Mouse (Mus musculus) ES-E14 (cell line): ENCODE measurements around the gene Cnih2.

Experiments
- CHD2 ChIP-seq: IDR thresholded peaks from 2 replicates; pipeline ENCODE4 v1.6.1; 2014; ENCODE audit warnings: mild to moderate bottlenecking, low read depth, low read length, inconsistent platforms
- HCFC1 ChIP-seq: IDR thresholded peaks from 2 replicates; pipeline ENCODE4 v1.6.1; 2012; ENCODE audit warnings: low read length, inconsistent platforms, borderline replicate concordance; ENCODE audit not compliant: insufficient read depth
- MAFK ChIP-seq: IDR thresholded peaks from 2 replicates; pipeline ENCODE4 v1.6.1; 2014; ENCODE audit warnings: mild to moderate bottlenecking, low read depth, low read length, inconsistent platforms; ENCODE audit not compliant: insufficient read depth
- ZC3H11A ChIP-seq: IDR thresholded peaks from 2 replicates; pipeline ENCODE4 v1.6.1; 2012; ENCODE audit warnings: low read depth, mild to moderate bottlenecking, inconsistent platforms, low read length, borderline replicate concordance
- ZNF384 ChIP-seq: IDR thresholded peaks from 2 replicates; pipeline ENCODE4 v1.6.1; 2012; ENCODE audit warnings: low read depth, low read length, inconsistent platforms

- TF ChIP-seq ZC3H11A, result no peak
- TF ChIP-seq ZNF384, result no peak
- no peak for TF ChIP-seq HCFC1
- TF ChIP-seq CHD2, result no peak
- no peak for TF ChIP-seq MAFK
Measured at GRCm38 (mm10) chr19:5082596-5082995, 15.7 kb downstream of the Cnih2 start.
